9 mouse cellular contexts compared by ENCODE assay signal in genomic region chr8:78434823-78435623, GRCm38 (mm10). TPM values are rescaled to one million over a fixed set of nuclear protein-coding genes. Genes with fewer than 3 reads are reported as not detected.
DNase-seq lines count a peak whose midpoint lies in the region; ATAC-seq and TF ChIP-seq lines count a peak whose summit lies in the region.
"Had no signal": no experiment of that assay in that cellular context is flagged by ENCODE, and none has a peak within 500 bp of the region (broad histone marks: within the 10 kb centered on the region; RNA-seq: fewer than 3 reads in every experiment).

No protein-coding gene starts in this region.

- no peak overlapping the region for H3K27ac ChIP-seq in stomach, embryonic 14.5 days (ENCODE audit: low read length)
- no peak overlapping the region for H3K27ac ChIP-seq in stomach, postnatal 0 days (replicated peaks)
- H3K27ac ChIP-seq in embryonic facial prominence, embryonic 15.5 days (replicated peaks), result no peak overlapping the region
- no peak overlapping the region for H3K27ac ChIP-seq in limb, embryonic 11.5 days (replicated peaks; ENCODE audit: low read depth, low read length)
- H3K27ac ChIP-seq: liver, embryonic 14.5 days had no signal

- H3K36me3 ChIP-seq in stomach, embryonic 14.5 days (ENCODE audit: control insufficient read depth, insufficient read depth, low read length), result no peaks in the 10 kb centered on the region
- H3K36me3 ChIP-seq in stomach, postnatal 0 days (ENCODE audit: control insufficient read depth, insufficient read depth, low read length), result no peaks in the 10 kb centered on the region
- H3K36me3 ChIP-seq in embryonic facial prominence, embryonic 15.5 days, result no peaks in the 10 kb centered on the region
- H3K36me3 ChIP-seq in limb, embryonic 11.5 days (ENCODE audit: control insufficient read depth, insufficient read depth, low read length), result no peaks in the 10 kb centered on the region

- no peaks in the 10 kb centered on the region for H3K9me3 ChIP-seq in stomach, embryonic 14.5 days (ENCODE audit: control insufficient read depth, low read depth, low read length)
- no peaks in the 10 kb centered on the region for H3K9me3 ChIP-seq in stomach, postnatal 0 days (ENCODE audit: control insufficient read depth, low read length)
- no peaks in the 10 kb centered on the region for H3K9me3 ChIP-seq in embryonic facial prominence, embryonic 15.5 days (replicated peaks)
- no peaks in the 10 kb centered on the region for H3K9me3 ChIP-seq in limb, embryonic 11.5 days (ENCODE audit: control insufficient read depth, low read length)

- no peak for DNase-seq in stomach, postnatal 0 days (ENCODE audit: low spot score)
- DNase-seq in limb, embryonic 11.5 days (ENCODE audit: low spot score), result peak; percentile 51
- DNase-seq in layer of hippocampus, adult 9-11 months, result no peak
- DNase-seq in c-Kit-positive CD71-positive TER-119-positive erythroid progenitor cells, embryonic 14.5 days (ENCODE audit: low spot score), result no peak
- DNase-seq in ovary, postnatal 10 days (ENCODE audit: low spot score), result no peak
- DNase-seq: heart, postnatal 4 days had no signal

- TF ChIP-seq EP300 in stomach, postnatal 0 days (optimal IDR thresholded peaks at IDR 0.05), result no peak

- no peak for ATAC-seq in stomach, embryonic 14.5 days (ENCODE audit: insufficient number of reproducible peaks, insufficient read depth, low FRiP score, low read depth)
- ATAC-seq in stomach, postnatal 0 days (ENCODE audit: low FRiP score, low TSS enrichment), result no peak
- no peak for ATAC-seq in embryonic facial prominence, embryonic 15.5 days (ENCODE audit: insufficient number of reproducible peaks, low FRiP score, low TSS enrichment, low read depth)
- ATAC-seq in limb, embryonic 11.5 days (ENCODE audit: insufficient number of reproducible peaks, low FRiP score, low TSS enrichment, low read depth), result no peak

- H3K4me1 ChIP-seq in stomach, embryonic 14.5 days (ENCODE audit: control insufficient read depth, insufficient read depth, low read length), result peaks cover 3% of the 10 kb centered on the region; the same call in 1 of the 2 replicates
- H3K4me1 ChIP-seq in stomach, postnatal 0 days (replicated peaks; ENCODE audit: control insufficient read depth, insufficient read depth), result no peaks in the 10 kb centered on the region
- H3K4me1 ChIP-seq in embryonic facial prominence, embryonic 15.5 days, result peaks cover 31% of the 10 kb centered on the region
- H3K4me1 ChIP-seq in limb, embryonic 11.5 days (ENCODE audit: control insufficient read depth, insufficient read depth, low read length), result peaks cover 5% of the 10 kb centered on the region; the same call in 1 of the 2 replicates

- WGBS in stomach, embryonic 14.5 days, result 1% methylated on average over 62 of the region's 62 CpGs
- WGBS in stomach, postnatal 0 days, result 2% methylated on average over 59 of the region's 62 CpGs
- 1% methylated on average over 62 of the region's 62 CpGs for WGBS in embryonic facial prominence, embryonic 15.5 days
- WGBS in limb, embryonic 11.5 days, result under 1% methylated on average over 61 of the region's 62 CpGs

- peak overlapping the region; percentile 11; the same call in 1 of the 2 replicates for H3K4me3 ChIP-seq in stomach, embryonic 14.5 days (ENCODE audit: low read depth, low read length)
- no peak overlapping the region for H3K4me3 ChIP-seq in stomach, postnatal 0 days (ENCODE audit: low read depth, low read length)
- peak overlapping the region; percentile 32; the same call in 1 of the 2 replicates for H3K4me3 ChIP-seq in embryonic facial prominence, embryonic 15.5 days (replicated peaks)
- H3K4me3 ChIP-seq in limb, embryonic 11.5 days (ENCODE audit: low read depth, low read length), result no peak overlapping the region

- TF ChIP-seq CTCF in stomach, postnatal 0 days (IDR thresholded peaks at IDR 0.05; ENCODE audit: low read depth), result no peak

- no peak overlapping the region for H3K9ac ChIP-seq in stomach, embryonic 14.5 days (replicated peaks; ENCODE audit: low read depth, low read length)
- no peak overlapping the region for H3K9ac ChIP-seq in stomach, postnatal 0 days (ENCODE audit: low read length)
- no peak overlapping the region for H3K9ac ChIP-seq in embryonic facial prominence, embryonic 15.5 days
- no peak overlapping the region for H3K9ac ChIP-seq in limb, embryonic 11.5 days (ENCODE audit: low read length)
- H3K9ac ChIP-seq: liver, embryonic 14.5 days had no signal

- no peak overlapping the region for H3K4me2 ChIP-seq in stomach, embryonic 14.5 days (replicated peaks; ENCODE audit: low read depth, low read length)
- H3K4me2 ChIP-seq in stomach, postnatal 0 days (replicated peaks; ENCODE audit: low read depth), result no peak overlapping the region
- peak overlapping the region; percentile 58 for H3K4me2 ChIP-seq in embryonic facial prominence, embryonic 15.5 days (replicated peaks)
- H3K4me2 ChIP-seq in limb, embryonic 11.5 days (ENCODE audit: low read depth, severe bottlenecking), result no peak overlapping the region

- peaks cover 64% of the 10 kb centered on the region for H3K27me3 ChIP-seq in stomach, embryonic 14.5 days (ENCODE audit: control insufficient read depth, insufficient read depth, low read length)
- peaks cover 7% of the 10 kb centered on the region; the same call in 1 of the 2 replicates for H3K27me3 ChIP-seq in stomach, postnatal 0 days (ENCODE audit: control insufficient read depth, insufficient read depth, low read length)
- peaks cover 85% of the 10 kb centered on the region for H3K27me3 ChIP-seq in embryonic facial prominence, embryonic 15.5 days
- H3K27me3 ChIP-seq in limb, embryonic 11.5 days (ENCODE audit: control insufficient read depth, insufficient read depth, low read length), result peaks cover 75% of the 10 kb centered on the region

RNA-seq across cellular contexts. Expression of gene Pou4f2, which starts 1.4 kb away (rescaled TPM):
- not detected in 2 replicates for polyA plus RNA-seq in stomach, embryonic 14.5 days (2014; fragmentation: Nextera tagmentation; extraction: Ambion mirVana)
- not detected in 2 replicates for polyA plus RNA-seq in stomach, postnatal 0 days (2015; fragmentation: Nextera tagmentation; extraction: Ambion mirVana)
- 0.07 TPM in 1 of 2 replicates, not detected in the other for polyA plus RNA-seq in embryonic facial prominence, embryonic 15.5 days (2015; fragmentation: Nextera tagmentation; extraction: Ambion mirVana)
- polyA plus RNA-seq in limb, embryonic 11.5 days (2014; fragmentation: Nextera tagmentation; extraction: Ambion mirVana), result not detected in 2 replicates
- polyA plus RNA-seq: liver, embryonic 14.5 days had no signal

Comparison
In these comparisons a context has a peak if more than half of its experiments do, and no peak if none do; other contexts are left out.
1. H3K4me3 ChIP-seq: peak in stomach, embryonic 14.5 days (single experiment) and embryonic facial prominence, embryonic 15.5 days (single experiment); none in stomach, postnatal 0 days (single experiment) and limb, embryonic 11.5 days (single experiment).